Mouse (Mus musculus) cerebellum, postnatal 14 days (tissue): Measurements from ENCODE around the gene 9530077C05Rik.
"Not testable (repeated sequence)": the region's sequence is repeated elsewhere in the genome, so short reads cannot be mapped to it uniquely, and the experiment has no call there.

Experiments
- DNase-seq, 2 experiments: peaks; one replicate each; pipeline ENCODE4 v3.0.0; 2021; ENCODE audit warnings: mixed read lengths in 2 of 2

9530077C05Rik gene

DNA sequence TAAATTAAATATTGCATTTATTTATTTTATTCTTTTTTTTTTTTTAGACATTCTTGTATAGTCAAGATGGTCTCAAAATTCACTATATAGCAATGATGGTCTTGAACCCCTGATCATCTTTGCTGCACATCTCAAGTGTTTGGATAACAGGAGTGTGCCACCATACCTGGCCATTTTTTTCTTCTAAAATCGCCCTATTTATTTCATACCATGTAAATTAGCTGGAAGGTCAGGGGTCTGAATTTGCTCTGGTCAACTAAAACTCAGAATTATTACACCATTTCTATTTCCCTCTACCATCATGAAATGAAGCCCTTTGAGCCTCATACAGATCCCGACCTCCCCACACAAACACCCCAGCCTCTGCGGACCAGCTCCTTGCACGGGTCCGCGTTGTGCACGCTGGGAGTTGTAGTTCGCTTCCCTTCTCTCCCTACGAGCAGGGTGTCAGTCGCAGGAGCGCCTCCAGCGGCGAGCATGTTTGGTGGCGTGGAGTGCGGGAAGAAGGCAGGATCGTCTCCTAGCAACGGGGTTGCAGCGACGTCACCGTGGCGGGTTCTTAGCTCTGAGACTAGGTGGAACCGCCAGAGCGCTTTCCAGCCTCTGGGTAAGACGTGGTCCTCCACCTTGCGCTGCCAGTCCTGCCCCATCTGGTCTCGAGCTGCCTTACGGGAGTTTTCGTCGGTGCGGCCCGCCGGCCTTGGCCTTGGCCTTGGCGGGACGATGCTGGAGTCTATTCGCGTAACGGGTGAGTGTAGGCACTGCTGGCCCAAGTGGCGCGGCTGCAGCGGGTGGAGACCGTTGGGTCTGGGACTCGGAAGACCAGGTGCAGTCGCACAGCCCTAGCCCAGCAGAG, at the start of gene 9530077C05Rik:
Gene 9530077C05Rik, plus strand, starts transcription at position 512 of the 856 bp plus-strand sequence.
- DNase-seq, result peak; percentile 98 to 99

DNA sequence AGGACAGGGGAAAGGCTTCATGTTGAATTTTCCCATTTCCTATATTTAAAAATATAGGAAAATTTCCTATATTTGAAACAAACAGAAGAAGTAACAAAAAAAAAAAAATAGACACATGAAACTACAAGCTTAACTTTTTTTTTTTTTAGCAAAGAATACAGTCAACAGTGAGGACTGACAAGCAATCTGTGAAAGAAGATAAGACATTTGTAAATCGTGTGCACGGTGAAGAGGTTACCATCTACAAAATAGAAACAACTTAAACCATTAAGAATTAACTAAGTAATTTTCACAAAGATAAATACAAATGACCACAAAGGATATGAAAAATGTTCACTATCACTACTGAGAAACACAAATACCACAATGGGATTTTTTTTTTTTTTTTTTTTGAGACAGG, 45.1 kb upstream of the 9530077C05Rik start:
- no peak for DNase-seq

DNA sequence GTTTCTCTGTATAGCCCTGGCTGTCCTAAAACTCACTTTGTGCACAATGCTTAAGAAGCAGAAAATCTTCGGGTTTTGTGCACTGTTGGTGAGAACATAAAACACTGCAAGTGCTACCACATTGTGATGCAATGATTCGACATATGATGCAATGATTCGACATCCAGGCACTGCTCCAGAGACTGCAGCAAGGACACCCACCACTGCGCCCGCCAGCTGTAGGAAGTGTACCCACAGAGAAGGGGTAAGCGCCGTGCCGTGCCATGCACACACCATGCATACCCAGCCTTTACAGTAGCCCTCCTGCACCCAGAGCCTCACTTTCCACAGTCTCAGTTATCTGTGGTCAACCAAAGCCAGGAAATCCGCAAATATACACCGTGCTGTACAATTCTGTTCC, 44.7 kb upstream of the 9530077C05Rik start:
- DNase-seq, result no peak

DNA sequence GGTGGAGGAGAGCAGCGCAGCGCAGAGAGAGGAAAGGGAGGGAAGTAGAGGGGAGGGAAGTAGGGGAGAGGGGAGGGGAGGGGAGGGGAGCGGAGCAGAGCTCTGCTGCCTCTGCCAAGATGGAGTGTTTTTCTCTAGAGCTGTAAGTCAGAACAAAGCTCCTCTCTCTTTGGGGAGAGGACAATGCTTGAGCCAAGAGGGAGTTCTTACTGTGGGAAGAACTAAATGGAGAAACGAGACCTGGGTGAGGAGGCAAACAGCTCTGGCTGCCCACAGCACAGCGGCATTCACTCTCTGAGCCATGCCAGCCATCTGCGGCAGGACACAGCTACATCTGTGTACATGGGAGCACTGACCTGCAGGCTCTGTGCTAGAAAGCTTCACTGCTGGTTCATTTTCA, 43.3 kb upstream of the 9530077C05Rik start:
- no peak for DNase-seq

DNA sequence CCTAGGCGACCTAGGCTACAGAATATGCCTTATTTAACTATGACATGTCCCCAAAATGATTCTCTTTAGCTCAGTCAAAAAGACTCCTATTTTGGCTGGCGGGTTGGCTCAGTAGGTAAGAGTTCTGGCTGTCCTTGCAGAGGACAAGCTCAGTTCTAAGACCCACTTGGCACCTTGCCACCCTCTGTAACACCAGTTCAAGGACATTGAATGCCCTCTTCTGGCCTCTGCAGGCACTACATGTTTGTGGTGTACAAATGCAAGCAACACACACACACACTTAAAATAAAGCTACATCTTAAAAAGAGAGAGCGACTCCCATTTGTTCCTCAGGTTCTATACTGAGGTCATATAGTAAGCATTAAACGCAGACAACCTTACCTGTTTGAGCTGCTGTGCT, 38.6 kb upstream of the 9530077C05Rik start:
- DNase-seq, result peak; percentile 7 to 55

DNA sequence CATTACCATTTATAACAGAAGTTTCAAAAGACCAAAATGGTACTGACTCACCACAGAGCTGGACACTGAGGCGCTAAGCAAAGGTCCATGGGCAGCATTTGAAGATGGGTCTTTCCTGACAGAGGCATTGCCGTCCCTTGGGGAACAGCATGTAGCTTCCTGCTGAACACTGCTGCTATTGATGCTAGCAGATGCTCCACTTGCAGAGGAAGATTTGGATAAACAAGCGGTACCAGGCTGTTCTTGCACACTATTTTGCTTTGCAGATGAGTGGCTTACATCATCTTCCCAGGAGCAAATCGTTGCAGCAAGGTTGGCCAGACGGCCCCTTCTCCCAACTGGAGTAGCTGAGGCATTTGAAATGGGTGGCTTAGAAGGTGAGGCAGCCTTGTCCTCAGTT, 35.2 kb upstream of the 9530077C05Rik start:
- no peak for DNase-seq

DNA sequence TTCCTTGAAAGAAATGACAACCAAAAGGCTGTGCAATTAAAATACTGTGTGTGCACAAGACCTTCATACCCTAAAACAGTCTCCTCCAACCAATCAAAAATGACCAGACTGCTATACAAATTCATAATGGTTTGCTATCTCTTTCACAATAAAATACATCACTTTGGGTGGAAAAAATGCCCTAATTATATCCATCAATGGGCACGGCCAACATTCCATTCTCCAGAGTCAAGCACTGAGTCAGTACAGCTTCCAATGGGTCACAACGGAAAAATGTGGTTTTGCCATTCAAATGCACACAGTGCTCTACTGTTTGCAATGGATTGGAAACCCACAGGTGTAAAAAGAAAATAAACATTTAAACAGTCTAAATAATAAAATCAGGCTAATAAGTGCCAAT, 25.4 kb upstream of the 9530077C05Rik start:
- no peak for DNase-seq

DNA sequence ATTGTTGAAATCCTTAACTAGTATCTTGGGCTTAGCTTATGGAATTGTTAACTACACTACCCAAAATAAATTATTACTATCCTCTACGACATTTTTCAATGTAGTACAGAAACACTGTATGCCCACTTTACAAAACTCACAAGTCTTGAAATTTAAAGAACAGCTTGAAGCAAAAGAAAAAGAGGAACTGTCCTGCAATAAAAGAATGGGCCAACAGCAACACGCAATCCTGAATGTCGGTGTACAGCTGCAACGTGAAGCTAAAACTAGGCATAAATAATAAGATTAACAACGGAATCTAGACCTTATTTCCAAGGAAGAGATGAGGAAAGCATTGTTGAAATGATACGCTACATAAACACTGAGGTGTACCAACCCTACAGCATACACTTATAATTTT, 23.4 kb upstream of the 9530077C05Rik start:
- DNase-seq, result no peak

DNA sequence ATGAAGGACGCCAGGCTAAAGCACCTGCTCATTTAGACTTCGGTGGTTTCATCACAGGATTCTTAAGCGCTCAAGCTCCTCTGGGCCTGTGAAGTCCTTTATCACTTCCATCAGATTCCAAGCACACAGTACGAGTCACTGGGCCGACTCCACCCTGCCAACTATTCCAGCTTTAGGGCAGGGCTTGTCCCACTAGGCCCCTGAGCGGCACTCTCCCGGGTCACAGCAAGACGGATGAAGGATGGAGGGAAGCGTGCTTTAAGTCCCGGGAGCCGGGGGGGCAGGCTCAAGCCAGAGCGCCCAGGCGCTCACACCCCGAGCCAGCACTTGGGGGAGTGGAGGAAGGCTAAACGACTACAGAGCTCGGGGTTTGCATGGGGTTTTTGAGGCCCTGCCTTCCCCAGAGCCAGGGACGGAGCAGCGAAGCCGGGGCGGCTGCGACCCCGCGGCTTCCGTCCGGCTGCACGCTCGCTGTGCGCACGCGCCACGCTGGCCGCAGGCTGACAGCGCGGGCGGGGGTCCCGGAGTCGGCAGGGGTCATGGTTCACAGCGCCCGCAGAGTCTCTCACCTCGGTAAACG, 22.8 kb upstream of the 9530077C05Rik start:
- peak; percentile 13 to 22 for DNase-seq

DNA sequence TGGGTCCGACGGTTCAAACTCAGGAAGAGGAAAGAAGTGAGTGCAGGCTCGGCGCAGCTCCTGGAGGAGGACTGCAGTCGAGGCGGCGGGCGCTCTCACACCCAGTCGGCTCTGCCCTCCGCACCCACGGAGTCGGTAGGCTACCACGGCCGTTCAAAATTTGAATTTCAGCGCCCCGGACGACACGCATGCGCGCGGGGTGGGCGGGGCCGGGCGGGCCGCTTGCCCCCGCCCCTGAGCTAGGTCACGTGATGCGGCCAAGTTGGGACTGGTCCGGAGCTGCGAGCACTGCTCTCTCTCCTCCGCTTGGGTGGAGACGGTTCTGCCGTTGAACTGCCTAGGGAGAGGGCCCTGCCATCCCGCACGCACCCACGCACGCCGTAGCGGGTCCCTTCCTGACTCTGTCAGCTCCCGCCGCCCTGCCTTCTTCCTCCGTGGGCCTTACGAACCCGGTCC, 22.3 kb upstream of the 9530077C05Rik start, which contains the start of gene Anln:
Gene Anln, minus strand, starts transcription at position 168 of the 456 bp plus-strand sequence.
- peak; percentile 95 to 97 for DNase-seq

DNA sequence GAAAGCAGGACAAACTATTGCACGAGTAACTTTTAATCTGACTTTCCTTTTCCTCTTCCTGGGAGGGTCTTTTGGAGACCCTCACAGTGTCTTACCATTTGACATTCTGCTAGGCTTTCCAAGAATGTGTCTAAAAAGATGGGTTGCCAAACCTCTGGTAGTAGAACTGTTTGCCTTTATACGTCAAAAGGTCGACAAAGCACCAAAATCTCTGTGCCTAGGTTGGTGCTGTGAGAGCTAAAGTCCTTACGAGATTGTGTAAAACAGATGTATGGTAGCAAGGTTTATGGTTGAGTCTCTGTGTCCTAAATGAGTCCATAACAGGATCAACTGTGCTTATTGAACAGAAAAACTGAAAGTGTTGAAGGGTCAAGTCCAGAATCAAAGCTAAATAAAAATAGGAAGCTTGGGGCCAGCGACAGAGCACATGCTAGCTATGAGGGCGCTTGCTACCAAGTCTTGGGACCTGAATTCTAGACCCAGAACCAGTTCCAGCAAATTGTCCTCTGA, 21.5 kb upstream of the 9530077C05Rik start:
- no peak for DNase-seq

DNA sequence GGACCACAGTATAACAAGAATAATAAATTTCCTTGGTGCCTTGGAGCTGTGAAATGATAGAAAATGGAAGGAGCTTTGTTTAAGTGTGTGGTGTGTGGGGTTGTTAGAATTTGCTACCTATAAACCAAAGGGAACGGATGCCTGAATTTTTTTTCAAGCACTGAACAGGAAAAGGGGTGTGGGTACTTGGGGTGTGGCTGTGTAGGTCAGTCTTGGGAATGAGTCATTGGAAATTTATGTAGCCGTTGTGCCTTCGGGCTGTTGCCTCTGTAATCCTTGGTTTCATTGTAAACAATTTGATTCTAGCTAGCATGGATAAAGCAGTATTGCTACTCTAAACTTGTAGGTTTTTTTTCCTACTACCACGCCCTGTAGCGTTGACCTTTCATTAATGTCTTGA, 20.9 kb upstream of the 9530077C05Rik start:
- no peak for DNase-seq

DNA sequence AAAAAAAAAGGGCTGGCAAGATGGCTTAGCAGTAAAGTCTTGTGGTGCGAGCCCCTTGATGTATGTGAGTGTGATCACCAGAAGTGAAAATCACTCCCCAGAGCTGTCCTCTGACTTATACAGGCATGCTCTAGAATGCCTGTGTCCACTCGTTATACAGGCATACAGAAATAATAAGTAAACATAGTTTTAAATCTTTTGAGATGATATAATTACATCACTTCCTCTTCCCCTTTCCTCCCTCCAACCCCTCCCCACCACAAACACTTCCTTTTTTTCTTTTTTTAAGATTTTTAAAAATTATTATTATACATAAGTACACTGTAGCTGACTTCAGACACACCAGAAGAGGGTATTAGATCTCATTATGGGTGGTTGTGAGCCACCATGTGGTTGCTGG, 16.6 kb upstream of the 9530077C05Rik start:
- no peak for DNase-seq

DNA sequence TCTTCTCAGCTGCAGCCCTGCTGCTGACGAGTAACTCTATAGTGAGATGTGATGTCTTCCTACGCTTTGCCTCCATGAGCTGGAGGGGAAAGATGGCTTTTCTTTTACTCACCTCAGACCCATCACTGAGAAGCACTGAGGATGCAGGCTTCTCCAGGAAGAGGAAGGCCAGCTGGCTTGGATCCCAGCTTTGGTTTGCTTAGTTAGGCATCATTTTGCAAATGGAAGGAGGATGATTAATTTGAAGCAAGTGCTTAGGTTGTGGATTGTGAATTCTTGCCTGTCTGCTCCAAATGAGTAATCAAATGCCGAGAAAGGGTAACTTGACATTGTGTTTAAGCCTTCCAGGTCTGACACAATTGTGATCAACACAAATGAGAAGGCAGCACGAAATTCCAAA, 12.3 kb upstream of the 9530077C05Rik start:
- peak; percentile 35 to 40 for DNase-seq

DNA sequence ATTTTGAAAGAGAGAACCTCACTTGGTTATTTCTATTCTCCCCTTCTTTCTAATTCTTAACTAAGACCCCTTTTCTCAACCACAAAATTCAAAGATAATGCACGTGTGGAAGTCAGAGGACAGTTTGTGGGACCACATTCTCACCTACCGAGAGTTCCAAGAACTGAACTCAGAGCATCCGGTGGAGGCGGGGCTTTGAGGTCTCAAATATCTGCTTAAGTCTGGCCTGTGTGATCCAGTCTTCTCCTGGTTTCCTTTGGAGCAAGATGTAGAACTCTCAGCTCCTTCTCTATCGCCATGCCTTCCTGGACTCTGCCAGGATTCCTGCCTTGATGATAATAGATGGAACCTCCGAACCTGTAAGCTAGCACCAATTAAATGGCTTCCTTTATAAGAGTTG, 9.3 kb upstream of the 9530077C05Rik start:
- DNase-seq, result no peak

DNA sequence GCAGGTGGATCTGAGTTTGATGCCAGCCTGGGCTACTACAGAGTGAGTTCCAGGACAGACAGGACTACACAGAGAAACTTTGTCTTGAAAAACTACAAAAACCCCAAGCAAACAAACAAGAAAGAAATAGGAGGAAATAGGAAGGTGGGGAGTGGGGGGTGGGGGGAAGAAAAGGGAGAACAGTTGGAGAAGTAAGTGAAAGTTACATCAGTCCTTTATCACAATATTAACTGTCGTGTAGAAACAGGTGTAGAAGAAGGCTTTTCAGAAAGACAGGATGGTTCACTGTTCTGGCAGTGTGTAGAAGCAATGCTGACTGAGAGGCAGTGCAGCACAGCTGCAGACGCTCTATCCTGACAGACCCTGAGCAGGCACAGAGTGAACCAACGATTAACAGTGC, 8.3 kb upstream of the 9530077C05Rik start:
- DNase-seq, result no peak

DNA sequence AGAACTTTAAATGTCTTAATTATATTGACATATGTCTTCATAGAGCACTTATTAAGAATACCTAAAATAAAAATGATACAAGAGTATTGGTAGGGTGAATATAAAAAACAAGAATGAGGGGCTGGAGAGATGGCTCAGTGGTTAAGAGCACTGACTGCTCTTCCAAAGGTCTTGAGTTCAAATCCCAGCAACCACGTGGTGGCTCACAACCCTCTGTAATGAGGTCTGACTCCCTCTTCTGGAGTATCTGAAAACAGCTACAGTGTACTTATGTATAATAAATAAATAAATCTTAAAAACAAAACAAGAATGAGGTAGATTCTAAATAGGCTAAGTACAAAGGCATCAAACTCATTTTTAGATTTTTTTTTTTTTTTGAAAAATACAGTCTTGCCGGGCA, 7.8 kb upstream of the 9530077C05Rik start:
- DNase-seq, result not testable (repeated sequence)

DNA sequence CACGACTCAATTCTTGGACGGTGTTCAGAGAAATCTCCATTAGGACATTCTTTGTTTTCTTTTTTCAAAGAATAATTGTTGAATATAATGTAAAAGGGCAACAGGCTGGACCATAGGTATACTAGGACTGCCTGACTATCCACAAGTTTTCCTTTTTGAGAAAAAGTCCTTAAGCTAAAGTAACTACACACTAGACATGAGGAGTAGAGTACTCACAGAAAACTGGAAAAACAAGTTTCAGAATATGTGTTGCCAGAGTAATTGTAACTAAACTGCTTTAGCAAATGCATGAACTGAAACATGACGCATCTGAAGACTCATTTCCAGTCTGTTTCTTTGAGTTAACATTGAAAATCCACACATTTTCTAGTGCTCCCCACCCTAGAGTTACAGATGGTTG, 5.9 kb upstream of the 9530077C05Rik start:
- DNase-seq, result no peak

DNA sequence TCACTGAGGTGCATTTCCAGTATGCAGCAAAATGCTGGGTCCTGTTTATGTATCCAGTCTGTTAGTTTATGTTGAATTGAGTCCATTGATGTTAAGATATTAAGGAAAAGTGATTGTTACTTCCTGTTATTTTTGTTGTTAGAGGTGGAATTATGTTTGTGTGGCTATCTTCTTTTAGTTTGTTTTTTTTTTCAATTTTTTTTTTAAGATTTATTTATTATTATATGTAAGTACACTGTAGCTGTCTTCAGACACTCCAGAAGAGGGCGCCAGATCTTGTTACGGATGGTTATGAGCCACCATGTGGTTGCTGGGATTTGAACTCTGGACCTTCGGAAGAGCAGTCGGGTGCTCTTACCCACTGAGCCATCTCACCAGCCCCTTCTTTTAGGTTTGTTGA, 3.7 kb upstream of the 9530077C05Rik start:
- DNase-seq, result not testable (repeated sequence)

DNA sequence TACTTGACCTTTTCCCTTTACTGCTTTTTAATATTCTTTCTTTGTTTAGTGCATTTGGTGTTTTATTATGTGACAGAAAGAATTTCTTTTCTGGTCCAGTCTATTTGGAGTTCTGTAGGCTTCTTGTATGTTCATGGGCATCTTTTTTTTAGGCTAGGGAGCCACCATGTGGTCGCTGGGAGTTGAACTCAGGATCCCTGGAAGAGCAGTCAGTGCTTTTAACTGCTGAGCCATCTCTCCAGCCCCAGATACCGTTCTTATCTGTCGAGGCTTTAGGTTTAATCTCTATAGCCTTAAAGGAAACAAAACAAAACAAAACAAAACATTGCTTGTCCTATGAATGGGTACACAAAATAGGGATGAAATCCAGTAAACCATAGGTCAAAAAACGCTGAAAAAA, 3.0 kb upstream of the 9530077C05Rik start:
- not testable (repeated sequence) for DNase-seq

DNA sequence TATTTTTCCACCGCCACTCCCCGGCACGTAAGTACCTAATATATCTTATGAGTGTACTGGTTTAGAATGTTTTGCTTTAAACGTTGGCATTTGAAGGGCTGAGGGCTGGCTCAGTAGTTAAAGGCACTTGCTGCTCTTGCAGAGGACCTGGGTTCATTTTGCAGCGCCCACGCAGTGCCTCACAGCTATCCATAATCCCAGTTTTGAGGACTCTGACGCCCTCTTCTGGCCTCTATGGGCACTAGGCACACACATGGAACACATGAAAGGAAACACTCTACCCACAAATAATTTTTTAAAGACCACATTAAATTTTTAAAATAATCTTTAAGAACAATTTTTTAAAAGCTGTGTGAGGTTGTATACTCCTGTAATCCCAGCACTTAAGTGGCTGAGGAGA, 1.8 kb upstream of the 9530077C05Rik start:
- no peak for DNase-seq

DNA sequence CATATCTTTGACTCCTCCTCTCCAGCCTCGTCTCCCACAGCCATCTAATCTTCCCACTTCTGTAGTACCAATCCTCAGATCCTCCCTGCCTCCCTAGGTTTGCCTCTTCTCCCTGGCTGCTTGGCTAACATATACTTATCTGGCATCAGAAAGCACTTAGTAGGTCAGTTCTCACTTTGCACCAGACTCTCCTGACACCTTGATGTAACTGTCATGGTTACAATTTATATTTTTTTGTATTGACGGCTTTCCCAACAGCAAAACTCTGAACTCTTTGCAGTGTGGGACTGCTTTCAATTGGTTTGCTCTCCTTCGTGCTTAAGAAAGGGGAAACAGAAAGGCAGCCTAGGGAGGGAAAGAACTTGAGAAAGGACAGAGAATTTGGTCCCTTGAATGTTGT, 4.9 kb downstream of the 9530077C05Rik start:
- DNase-seq, result no peak

DNA sequence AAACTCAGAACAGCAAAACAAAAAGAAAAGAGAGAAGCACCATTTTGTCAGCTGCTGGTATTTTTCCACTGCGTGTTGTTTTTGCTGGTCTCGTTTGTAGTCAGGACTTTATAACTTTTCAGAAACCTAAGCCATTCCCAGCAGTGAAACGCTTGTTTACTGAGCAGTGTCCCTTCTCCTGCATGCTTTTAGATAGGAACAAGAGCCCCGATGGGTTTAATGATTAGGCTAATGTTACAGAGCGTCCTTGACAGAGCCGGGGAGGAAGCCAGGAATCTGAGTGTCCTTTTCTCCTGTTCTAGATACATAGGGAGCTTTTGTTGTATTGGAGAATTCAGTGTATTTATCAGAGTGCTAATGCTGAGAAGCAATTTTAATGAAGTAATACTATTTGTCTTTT, 6.2 kb downstream of the 9530077C05Rik start:
- no peak for DNase-seq

DNA sequence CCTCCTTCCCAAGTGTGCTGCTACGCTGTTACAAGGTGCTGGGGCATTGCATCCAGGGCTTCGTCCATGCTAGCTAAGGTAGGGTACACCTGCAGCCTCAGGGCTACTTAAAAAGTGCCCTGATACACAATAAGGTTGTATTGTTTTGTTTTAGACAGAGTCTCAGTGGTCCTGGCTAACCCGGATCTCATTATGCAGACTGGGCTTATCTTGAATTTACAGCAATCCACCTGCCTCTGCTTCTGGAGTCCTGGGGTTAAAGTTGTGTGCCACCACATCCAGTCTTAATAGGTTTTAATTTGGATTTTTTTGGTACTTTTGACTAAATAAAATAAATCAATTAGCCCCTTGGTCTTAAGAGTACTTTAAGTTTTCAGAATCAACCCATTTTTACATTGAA, 8.6 kb downstream of the 9530077C05Rik start:
- DNase-seq, result no peak
